8 mouse cellular contexts compared by ENCODE assay signal in the genomic region with DNA sequence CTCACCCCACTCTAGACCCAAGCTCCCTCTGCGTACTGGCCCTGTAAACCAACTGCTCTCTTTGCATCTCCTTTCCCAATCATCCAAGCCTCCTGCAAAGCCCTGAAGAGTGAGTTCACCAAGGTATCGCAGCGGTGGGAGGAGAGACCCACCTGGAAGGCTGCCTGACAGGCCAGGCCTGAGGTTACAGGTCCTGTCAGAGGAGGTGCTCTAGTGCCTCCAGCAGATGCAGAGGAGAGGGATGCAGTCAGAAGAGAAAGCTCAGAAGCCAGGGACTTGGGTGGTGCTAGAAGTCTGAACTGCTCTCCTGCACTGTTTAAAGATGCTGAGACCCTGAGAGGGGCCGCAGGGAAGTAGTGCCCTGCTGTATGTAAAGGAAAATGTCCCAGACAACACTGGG. TPM values are rescaled to one million over a fixed set of nuclear protein-coding genes. Genes with fewer than 3 reads are reported as not detected.
A peak's percentile ranks its signal among the peaks of the same experiment; 100 is the strongest.
DNase-seq lines count a peak whose midpoint lies in the region; ATAC-seq and TF ChIP-seq lines count a peak whose summit lies in the region.

No protein-coding gene starts in this region.

- H3K9me3 ChIP-seq in forebrain, embryonic 10.5 days = no peaks in the 10 kb centered on the region
- no peaks in the 10 kb centered on the region for H3K9me3 ChIP-seq in forebrain, embryonic 15.5 days
- no peaks in the 10 kb centered on the region for H3K9me3 ChIP-seq in CH12.LX (replicated peaks; ENCODE audit: low read length)
- no peaks in the 10 kb centered on the region for H3K9me3 ChIP-seq in hindbrain, embryonic 10.5 days
- no peaks in the 10 kb centered on the region for H3K9me3 ChIP-seq in liver, embryonic 16.5 days (replicated peaks; ENCODE audit: control insufficient read depth, low read length)

- ATAC-seq in forebrain, embryonic 15.5 days (replicated peaks) = no peak
- no peak for ATAC-seq in liver, embryonic 16.5 days (ENCODE audit: low read depth)

- no peak for DNase-seq in forebrain, embryonic 10.5 days (ENCODE audit: extremely low spot score, low spot score)
- DNase-seq in CH12.LX (ENCODE audit: extremely low read depth) = no peak
- DNase-seq in hindbrain, embryonic 10.5 days (ENCODE audit: low spot score) = no peak
- DNase-seq in right cerebral cortex, postnatal 14 days = no peak
- no peak for DNase-seq in thymus, postnatal 4 days
- no peak for DNase-seq in retina, postnatal 1 day

- peaks cover 43% of the 10 kb centered on the region for H3K4me1 ChIP-seq in forebrain, embryonic 10.5 days
- peaks cover 41% of the 10 kb centered on the region for H3K4me1 ChIP-seq in forebrain, embryonic 15.5 days
- peaks cover 25 to 56% of the 10 kb centered on the region in 2 experiments for H3K4me1 ChIP-seq in CH12.LX (ENCODE audit: control insufficient read depth in 1 of 2, insufficient read depth in 2 of 2)
- peaks cover 45% of the 10 kb centered on the region for H3K4me1 ChIP-seq in hindbrain, embryonic 10.5 days (replicated peaks)
- H3K4me1 ChIP-seq in liver, embryonic 16.5 days (ENCODE audit: control insufficient read depth, low read depth, low read length) = peaks cover 28% of the 10 kb centered on the region

- TF ChIP-seq POLR2A in CH12.LX (IDR thresholded peaks at IDR 0.05; ENCODE audit: low read depth, low read length) = no peak

- H3K4me2 ChIP-seq in forebrain, embryonic 15.5 days (replicated peaks) = no peak overlapping the region
- peak overlapping the region; percentile 98 for H3K4me2 ChIP-seq in CH12.LX (ENCODE audit: insufficient read depth, low read depth, poor library complexity, severe bottlenecking)
- peak overlapping the region; percentile 92; the same call in 1 of the 2 replicates for H3K4me2 ChIP-seq in liver, embryonic 16.5 days (ENCODE audit: low read depth, low read length)

- TF ChIP-seq CTCF in CH12.LX (conservative IDR thresholded peaks at IDR 0.05 in 1 of 2, IDR thresholded peaks at IDR 0.05 in 1 of 2; ENCODE audit: low read depth in 2 of 2, low read length in 2 of 2) = no peak

- WGBS in forebrain, embryonic 10.5 days = 94% methylated on average over 4 of the region's 4 CpGs
- 93% methylated on average over 4 of the region's 4 CpGs for WGBS in forebrain, embryonic 15.5 days
- 95% methylated on average over 4 of the region's 4 CpGs for WGBS in hindbrain, embryonic 10.5 days
- WGBS in liver, embryonic 16.5 days (ENCODE audit: insufficient replicate concordance) = 84% methylated on average over 4 of the region's 4 CpGs

- H3K4me3 ChIP-seq in forebrain, embryonic 10.5 days = peak overlapping the region; percentile 94; the same call in 1 of the 2 replicates
- H3K4me3 ChIP-seq in forebrain, embryonic 15.5 days = no peak overlapping the region
- peak overlapping the region in 2 of 3 experiments; percentile 1 to 12 for H3K4me3 ChIP-seq in CH12.LX (replicated peaks in 1 of 3; ENCODE audit: low read depth in 2 of 3, low read length in 2 of 3, poor library complexity in 1 of 3)
- H3K4me3 ChIP-seq in hindbrain, embryonic 10.5 days = peak overlapping the region; percentile 21; the same call in 1 of the 2 replicates
- H3K4me3 ChIP-seq in liver, embryonic 16.5 days (ENCODE audit: low read depth, low read length) = no peak overlapping the region; the same call in 1 of the 2 replicates

- H3K36me3 ChIP-seq in forebrain, embryonic 10.5 days (replicated peaks) = peaks cover 42% of the 10 kb centered on the region
- peaks cover 14% of the 10 kb centered on the region for H3K36me3 ChIP-seq in forebrain, embryonic 15.5 days
- peaks cover 23 to 58% of the 10 kb centered on the region in 2 experiments for H3K36me3 ChIP-seq in CH12.LX (replicated peaks in 1 of 2; ENCODE audit: control insufficient read depth in 1 of 2, insufficient read depth in 1 of 2, low read length in 1 of 2)
- H3K36me3 ChIP-seq in hindbrain, embryonic 10.5 days = peaks cover 45% of the 10 kb centered on the region
- peaks cover 4% of the 10 kb centered on the region for H3K36me3 ChIP-seq in liver, embryonic 16.5 days (ENCODE audit: control insufficient read depth, insufficient read depth)

- no peaks in the 10 kb centered on the region for H3K27me3 ChIP-seq in forebrain, embryonic 10.5 days (ENCODE audit: poor library complexity, severe bottlenecking)
- no peaks in the 10 kb centered on the region for H3K27me3 ChIP-seq in forebrain, embryonic 15.5 days
- no peaks in the 10 kb centered on the region for H3K27me3 ChIP-seq in CH12.LX (replicated peaks)
- no peaks in the 10 kb centered on the region for H3K27me3 ChIP-seq in hindbrain, embryonic 10.5 days (ENCODE audit: insufficient read depth, poor library complexity, severe bottlenecking)
- no peaks in the 10 kb centered on the region for H3K27me3 ChIP-seq in liver, embryonic 16.5 days (ENCODE audit: control insufficient read depth, insufficient read depth, low read depth, low read length)

- no peak for TF ChIP-seq EP300 in CH12.LX (IDR thresholded peaks at IDR 0.05; ENCODE audit: low read length)

- dilution Hi-C loops in CH12.LX (cut with MboI; ENCODE audit: extremely low pct_ligation_motif_present, extremely low pct_unique_long_range_greater_than_20kb, low sequenced_read_pairs) = no loop called here

- H3K27ac ChIP-seq in forebrain, embryonic 10.5 days = 0 out of 2 replicates have a peak overlapping the region, but pooled peaks have one; percentile 20
- H3K27ac ChIP-seq in forebrain, embryonic 15.5 days (replicated peaks) = no peak overlapping the region
- H3K27ac ChIP-seq in CH12.LX (ENCODE audit: insufficient read depth, low read depth) = no peak overlapping the region
- no peak overlapping the region for H3K27ac ChIP-seq in hindbrain, embryonic 10.5 days
- H3K27ac ChIP-seq in liver, embryonic 16.5 days (ENCODE audit: low read length) = no peak overlapping the region

- in situ Hi-C loops in CH12.LX (cut with MboI; ENCODE audit: low pct_ligation_motif_present, low pct_unique_long_range_greater_than_20kb, low sequenced_read_pairs) = no loop called here

- no peak overlapping the region; the same call in 1 of the 2 replicates for H3K9ac ChIP-seq in forebrain, embryonic 15.5 days (replicated peaks)
- peak overlapping the region; percentile 94; the same call in 1 of the 2 replicates for H3K9ac ChIP-seq in CH12.LX (ENCODE audit: insufficient read depth, low read depth)
- no peak overlapping the region for H3K9ac ChIP-seq in liver, embryonic 16.5 days (ENCODE audit: low read depth, low read length)

- TF ChIP-seq RAD21 in CH12.LX (IDR thresholded peaks at IDR 0.05; ENCODE audit: low read depth, low read length) = no peak

- peaks cover 60% of the 10 kb centered on the region for H3K79me2 ChIP-seq in CH12.LX (replicated peaks; ENCODE audit: control insufficient read depth, extremely low read depth, insufficient read depth, poor library complexity, severe bottlenecking)

TF ChIP-seq in CH12.LX, 34 proteins besides CTCF, POLR2A, EP300 and RAD21 (continues in another document):
- TF ChIP-seq ETS1 (conservative IDR thresholded peaks at IDR 0.05; ENCODE audit: low read depth, low read length) (no peak), ZC3H11A (IDR thresholded peaks at IDR 0.05; ENCODE audit: low read depth, low read length) (no peak)

RNA-seq across cellular contexts. Expression of a gene that starts 2.4 kb away (rescaled TPM):
- polyA plus RNA-seq in forebrain, embryonic 10.5 days (2016; fragmentation: Nextera tagmentation; extraction: Ambion mirVana) = 34.2 and 34.8 TPM in 2 replicates
- 48.4 and 50.3 TPM in 2 replicates for polyA plus RNA-seq in forebrain, embryonic 15.5 days (2015; fragmentation: Nextera tagmentation; extraction: Ambion mirVana)
- total RNA-seq in CH12.LX (2012; rRNA removed) = 55.8 and 60.5 TPM in 2 replicates
- 71.0 and 78.1 TPM in 2 replicates for total RNA-seq in CH12.LX (2014; rRNA removed)
- polyA plus RNA-seq in CH12.LX (2012; ENCODE audit: insufficient read length, low read depth) = 103 and 112 TPM in 2 replicates
- 40.8 and 45.8 TPM in 2 replicates for polyA plus RNA-seq in hindbrain, embryonic 10.5 days (2016; fragmentation: Nextera tagmentation; extraction: Ambion mirVana)
- polyA plus RNA-seq in liver, embryonic 16.5 days (2015; fragmentation: Nextera tagmentation; extraction: Ambion mirVana) = 6.9 and 8.0 TPM in 2 replicates

RNA-seq across cellular contexts. Expression of a gene that starts 17.1 kb away (rescaled TPM):
- 4.3 and 4.5 TPM in 2 replicates for polyA plus RNA-seq in forebrain, embryonic 10.5 days (2016; fragmentation: Nextera tagmentation; extraction: Ambion mirVana)
- polyA plus RNA-seq in forebrain, embryonic 15.5 days (2015; fragmentation: Nextera tagmentation; extraction: Ambion mirVana) = 2.5 and 2.6 TPM in 2 replicates
- 0.25 and 0.30 TPM in 2 replicates for total RNA-seq in CH12.LX (2012; rRNA removed)
- total RNA-seq in CH12.LX (2014; rRNA removed) = 0.53 TPM in 1 of 2 replicates, not detected in the other
- 0.36 and 0.76 TPM in 2 replicates for polyA plus RNA-seq in CH12.LX (2012; ENCODE audit: insufficient read length, low read depth)
- polyA plus RNA-seq in hindbrain, embryonic 10.5 days (2016; fragmentation: Nextera tagmentation; extraction: Ambion mirVana) = 5.7 and 6.2 TPM in 2 replicates
- polyA plus RNA-seq in liver, embryonic 16.5 days (2015; fragmentation: Nextera tagmentation; extraction: Ambion mirVana) = 9.3 and 15.2 TPM in 2 replicates

RNA-seq across cellular contexts. Expression of a gene that starts 25.0 kb away (rescaled TPM):
- polyA plus RNA-seq in forebrain, embryonic 10.5 days (2016; fragmentation: Nextera tagmentation; extraction: Ambion mirVana) = 1.8 and 1.9 TPM in 2 replicates
- 1.8 and 1.9 TPM in 2 replicates for polyA plus RNA-seq in forebrain, embryonic 15.5 days (2015; fragmentation: Nextera tagmentation; extraction: Ambion mirVana)
- total RNA-seq in CH12.LX (2012; rRNA removed) (0.51 and 0.59 TPM in 2 replicates), CH12.LX (2014; rRNA removed) (0.64 TPM in 1 of 2 replicates, not detected in the other)
- 1.6 and 2.0 TPM in 2 replicates for polyA plus RNA-seq in CH12.LX (2012; ENCODE audit: insufficient read length, low read depth)
- polyA plus RNA-seq in hindbrain, embryonic 10.5 days (2016; fragmentation: Nextera tagmentation; extraction: Ambion mirVana) = 2.5 and 3.5 TPM in 2 replicates
- polyA plus RNA-seq in liver, embryonic 16.5 days (2015; fragmentation: Nextera tagmentation; extraction: Ambion mirVana) = 0.32 and 0.40 TPM in 2 replicates

RNA-seq across cellular contexts. Expression of a gene that starts 33.2 kb away (rescaled TPM):
- 2.7 and 3.2 TPM in 2 replicates for polyA plus RNA-seq in forebrain, embryonic 10.5 days (2016; fragmentation: Nextera tagmentation; extraction: Ambion mirVana)
- polyA plus RNA-seq in forebrain, embryonic 15.5 days (2015; fragmentation: Nextera tagmentation; extraction: Ambion mirVana) = 1.6 and 1.7 TPM in 2 replicates
- 0.46 and 0.59 TPM in 2 replicates for total RNA-seq in CH12.LX (2012; rRNA removed)
- 0.16 TPM in 1 of 2 replicates, not detected in the other for total RNA-seq in CH12.LX (2014; rRNA removed)
- polyA plus RNA-seq in CH12.LX (2012; ENCODE audit: insufficient read length, low read depth) = 0.83 and 1.1 TPM in 2 replicates
- 2.5 and 2.9 TPM in 2 replicates for polyA plus RNA-seq in hindbrain, embryonic 10.5 days (2016; fragmentation: Nextera tagmentation; extraction: Ambion mirVana)
- polyA plus RNA-seq in liver, embryonic 16.5 days (2015; fragmentation: Nextera tagmentation; extraction: Ambion mirVana) = 0.16 and 0.19 TPM in 2 replicates

RNA-seq across cellular contexts. Expression of a gene that starts 38.6 kb away (rescaled TPM):
- polyA plus RNA-seq in forebrain, embryonic 10.5 days (2016; fragmentation: Nextera tagmentation; extraction: Ambion mirVana) = 1.3 and 2.4 TPM in 2 replicates
- polyA plus RNA-seq in forebrain, embryonic 15.5 days (2015; fragmentation: Nextera tagmentation; extraction: Ambion mirVana) = 7.0 TPM in 2 replicates
- 5.8 and 6.0 TPM in 2 replicates for total RNA-seq in CH12.LX (2012; rRNA removed)
- total RNA-seq in CH12.LX (2014; rRNA removed) = 4.2 and 5.4 TPM in 2 replicates
- 8.4 and 11.3 TPM in 2 replicates for polyA plus RNA-seq in CH12.LX (2012; ENCODE audit: insufficient read length, low read depth)
- 2.8 and 5.4 TPM in 2 replicates for polyA plus RNA-seq in hindbrain, embryonic 10.5 days (2016; fragmentation: Nextera tagmentation; extraction: Ambion mirVana)
- 1.1 and 2.6 TPM in 2 replicates for polyA plus RNA-seq in liver, embryonic 16.5 days (2015; fragmentation: Nextera tagmentation; extraction: Ambion mirVana)

Comparison
In these comparisons a context has a peak if more than half of its experiments do, and no peak if none do; other contexts are left out.
1. H3K4me3 ChIP-seq: peak in forebrain, embryonic 10.5 days (single experiment), CH12.LX (2 of 3) and hindbrain, embryonic 10.5 days (single experiment); none in forebrain, embryonic 15.5 days (single experiment) and liver, embryonic 16.5 days (single experiment).